In the genomic region with DNA sequence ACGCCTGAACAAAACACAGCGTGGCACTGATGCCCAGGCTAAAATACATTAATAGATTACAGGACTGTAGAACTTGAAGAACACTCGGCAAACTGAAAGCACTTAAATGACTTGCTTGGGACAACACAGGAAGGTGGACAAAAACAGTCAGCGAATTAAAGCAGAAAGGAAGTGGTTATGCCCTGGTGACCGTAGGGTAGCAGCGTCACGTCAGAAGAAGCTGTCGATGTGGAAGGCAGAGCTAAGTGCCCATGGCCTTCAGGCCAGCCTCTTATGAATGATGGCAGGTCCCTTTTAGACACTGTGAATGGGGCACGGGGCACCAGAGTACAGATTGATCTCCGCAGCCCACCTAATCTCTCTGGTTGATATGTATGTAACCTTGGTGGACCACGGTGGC, we compare ENCODE assay signal across 24 mouse cellular contexts.
"Had no signal": no experiment of that assay in that cellular context is flagged by ENCODE, and none has a peak within 500 bp of the region (broad histone marks: within the 10 kb centered on the region; RNA-seq: fewer than 3 reads in every experiment).

No protein-coding gene starts in this region.

- H3K9ac ChIP-seq: heart, embryonic 12.5 days; hindbrain, embryonic 13.5 days; hindbrain, embryonic 15.5 days; kidney, embryonic 15.5 days; limb, embryonic 13.5 days; limb, embryonic 15.5 days had no signal

- H3K4me1 ChIP-seq: kidney, embryonic 15.5 days; limb, embryonic 15.5 days had no signal

- H3K9me3 ChIP-seq: heart, embryonic 10.5 days; heart, embryonic 12.5 days; hindbrain, embryonic 13.5 days; hindbrain, embryonic 15.5 days; kidney, embryonic 15.5 days; limb, embryonic 13.5 days; limb, embryonic 15.5 days had no signal

- H3K27me3 ChIP-seq: heart, embryonic 12.5 days; hindbrain, embryonic 13.5 days; hindbrain, embryonic 15.5 days; kidney, embryonic 15.5 days; limb, embryonic 13.5 days; limb, embryonic 15.5 days had no signal

- H3K27ac ChIP-seq: gastrocnemius, adult 2 months; heart, embryonic 10.5 days; hindbrain, embryonic 13.5 days; hindbrain, embryonic 15.5 days; hindbrain, postnatal 0 days; kidney, embryonic 15.5 days; kidney, postnatal 0 days; limb, embryonic 13.5 days; limb, embryonic 15.5 days had no signal

- H3K4me2 ChIP-seq: heart, embryonic 12.5 days; hindbrain, embryonic 13.5 days; hindbrain, embryonic 15.5 days; kidney, embryonic 15.5 days; limb, embryonic 13.5 days; limb, embryonic 15.5 days had no signal

- H3K4me3 ChIP-seq: gastrocnemius, adult 2 months; heart, embryonic 10.5 days; heart, embryonic 12.5 days; hindbrain, embryonic 13.5 days; hindbrain, embryonic 15.5 days; kidney, embryonic 15.5 days; limb, embryonic 13.5 days; limb, embryonic 15.5 days had no signal

- ATAC-seq: hindbrain, postnatal 0 days; intestine, embryonic 16.5 days had no signal

- H3K36me3 ChIP-seq: heart, embryonic 10.5 days had no signal

- DNase-seq: gastrocnemius, adult 2 months; gastrocnemius, postnatal 10 days; gastrocnemius, postnatal 25 days; heart, adult 18-20 months; heart, postnatal 10 days; heart, postnatal 4 days; kidney, adult 11 months; kidney, adult 2 months; kidney, adult 9 months; kidney, postnatal 14 days; kidney, postnatal 36 days; layer of hippocampus, adult 9-11 months; layer of hippocampus, postnatal 36 days; left cerebral cortex, postnatal 4 days had no signal
